Mouse (Mus musculus) G1E (cell line): ENCODE measurements around the gene Anapc16. TPM values are rescaled to one million over a fixed set of nuclear protein-coding genes. Genes with fewer than 3 reads are reported as not detected.
A peak's percentile ranks its signal among the peaks of the same experiment; 100 is the strongest.

ENCODE experiments used
- ATAC-seq: 2 replicates; pipeline ENCODE4 v1.8.0; 2016; ENCODE audit warnings: mild to moderate bottlenecking; ENCODE audit not compliant: insufficient number of reproducible peaks, poor library complexity, low FRiP score, severe bottlenecking; ENCODE audit errors: extremely low read depth
- DNase-seq: peaks from one replicate; pipeline ENCODE4 v3.0.0; 2012; ENCODE audit warnings: low spot score
- H3K27me3 ChIP-seq: 2 replicates; pipeline ENCODE4 v1.6.1; 2012; ENCODE audit warnings: mild to moderate bottlenecking, low read length, inconsistent platforms; ENCODE audit not compliant: insufficient read depth
- H3K36me3 ChIP-seq: replicated peaks from 2 replicates; pipeline ENCODE3; 2012; ENCODE audit warnings: mild to moderate bottlenecking, inconsistent platforms
- H3K4me1 ChIP-seq: 2 replicates; pipeline ENCODE4 v1.6.1; 2012; ENCODE audit warnings: low read depth, low read length, inconsistent platforms, mixed read lengths; ENCODE audit not compliant: insufficient read depth
- H3K4me3 ChIP-seq: 2 replicates; pipeline ENCODE4 v1.5.1; 2012; ENCODE audit warnings: low read depth, mild to moderate bottlenecking, inconsistent platforms, low read length, moderate library complexity, mixed read lengths
- H3K9me3 ChIP-seq: replicated peaks from 2 replicates; pipeline ENCODE4 v1.6.1; 2012; ENCODE audit warnings: inconsistent platforms
- CTCF ChIP-seq: IDR thresholded peaks from 2 replicates; pipeline ENCODE4 v1.5.1; 2012; ENCODE audit warnings: low read depth, low read length, inconsistent platforms, mixed read lengths
- GATA1 ChIP-seq: IDR thresholded peaks from 2 replicates; pipeline ENCODE4 v1.6.1; 2012; ENCODE audit warnings: borderline replicate concordance, low read length, inconsistent platforms, mixed read lengths
- GATA2 ChIP-seq: IDR thresholded peaks from 2 replicates; pipeline ENCODE4 v1.6.1; 2012; ENCODE audit warnings: low read depth, low read length, inconsistent platforms, borderline replicate concordance
- POLR2AphosphoS5 ChIP-seq: IDR thresholded peaks from 2 replicates; pipeline ENCODE4 v1.6.1; 2012; ENCODE audit warnings: low read depth, low read length, inconsistent platforms; ENCODE audit not compliant: insufficient replicate concordance
- TAL1 ChIP-seq: conservative IDR thresholded peaks from 2 replicates; pipeline ENCODE4 v1.6.1; 2012; ENCODE audit warnings: low read depth, low read length, inconsistent platforms, mixed read lengths
- polyA plus RNA-seq: library from polyadenylated mRNA; stranded (reverse); fragments of >175 nt; gene quantifications from 2 replicates; pipeline ENCODE4 v1.2.3, GENCODE M21; 2012
- total RNA-seq, 2 experiments: library from RNA; stranded (forward) in 1 of 2; stranded (reverse) in 1 of 2; fragments of 200-1000 nt in 1 of 2; fragments of >200 nt in 1 of 2; fragmentation: Nextera tagmentation in 1 of 2; gene quantifications; 2 replicates each; pipeline ENCODE4 v1.2.3; 2014 to 2017

Anapc16 gene
- total and polyA plus RNA-seq, 3 experiments: 26.3 to 43.2 (median 36.7) TPM

- no peak for ATAC-seq
- DNase-seq: no peak
- Histone ChIP-seq H3K9me3 (no peaks in the 10 kb centered on the region), H3K36me3 (no peaks in the 10 kb centered on the region), H3K4me3 (no peak overlapping the region), H3K4me1 (peaks cover 19% of the 10 kb centered on the region), H3K27me3 (0 out of 2 replicates have a peak, but pooled peaks cover 2% of the 10 kb centered on the region)
- no peak for TF ChIP-seq TAL1
Measured at GRCm38 (mm10) chr10:59957171-59958149, 45.5 kb downstream of the Anapc16 start.

GRCm38 (mm10) chr10:59956681-59957080 lies 46.3 kb downstream of the Anapc16 start:
- ATAC-seq: no peak
- peaks cover 24% of the 10 kb centered on the region for H3K4me1 ChIP-seq
- no peaks in the 10 kb centered on the region for H3K9me3 ChIP-seq
- H3K36me3 ChIP-seq: no peaks in the 10 kb centered on the region
- DNase-seq: no peak
- TF ChIP-seq TAL1: no peak
- TF ChIP-seq POLR2AphosphoS5: no peak
- TF ChIP-seq GATA1: no peak
- no peak for TF ChIP-seq GATA2
- TF ChIP-seq CTCF: no peak
- H3K27me3 ChIP-seq: 0 out of 2 replicates have a peak, but pooled peaks cover 2% of the 10 kb centered on the region
- H3K4me3 ChIP-seq: no peak overlapping the region

GRCm38 (mm10) chr10:59953564-59954039 lies 49.3 kb downstream of the Anapc16 start:
- H3K4me3 ChIP-seq: no peak overlapping the region
- ATAC-seq: no peak
- peaks cover 40% of the 10 kb centered on the region for H3K4me1 ChIP-seq
- H3K27me3 ChIP-seq: 0 out of 2 replicates have a peak, but pooled peaks cover 2% of the 10 kb centered on the region
- no peak for DNase-seq
- no peak for TF ChIP-seq GATA2
- TF ChIP-seq GATA1: no peak
- no peak for TF ChIP-seq TAL1
- no peak for TF ChIP-seq POLR2AphosphoS5
- no peak for TF ChIP-seq CTCF
- H3K36me3 ChIP-seq: peaks cover 13% of the 10 kb centered on the region
- H3K9me3 ChIP-seq: no peaks in the 10 kb centered on the region

- Histone ChIP-seq H3K4me3 (peak overlapping the region; percentile 80; the same call in 1 of the 2 replicates), H3K36me3 (peaks cover 13% of the 10 kb centered on the region), H3K9me3 (no peaks in the 10 kb centered on the region), H3K27me3 (0 out of 2 replicates have a peak, but pooled peaks cover 2% of the 10 kb centered on the region), H3K4me1 (peaks cover 43% of the 10 kb centered on the region)
- TF ChIP-seq CTCF: no peak
- no peak for TF ChIP-seq TAL1
- no peak for TF ChIP-seq POLR2AphosphoS5
- TF ChIP-seq GATA1: no peak
- ATAC-seq (no peak), DNase-seq (no peak)
Measured at GRCm38 (mm10) chr10:59952781-59953563, 50.0 kb downstream of the Anapc16 start.

GRCm38 (mm10) chr10:59952152-59952780 lies 50.7 kb downstream of the Anapc16 start:
- peak; percentile 34 for DNase-seq
- no peaks in the 10 kb centered on the region for H3K9me3 ChIP-seq
- H3K4me1 ChIP-seq: peaks cover 43% of the 10 kb centered on the region
- H3K4me3 ChIP-seq: peak overlapping the region; percentile 80
- 0 out of 2 replicates have a peak, but pooled peaks cover 2% of the 10 kb centered on the region for H3K27me3 ChIP-seq
- TF ChIP-seq POLR2AphosphoS5 (no peak), TAL1 (no peak), CTCF (no peak), GATA2 (no peak), GATA1 (no peak)
- ATAC-seq: no peak
- peaks cover 13% of the 10 kb centered on the region for H3K36me3 ChIP-seq
